Mouse (Mus musculus): ENCODE measurements at regions not wholly inside any gene's neighbourhood (a gene's known extent, or its start where the extent isn't known, plus 50 kb on each side); places are given as distances from the start of the nearest gene placed in this dataset.

GRCm38 (mm10) chr4:125252228-125252627 lies 124.6 kb upstream of the Zc3h12a start:
- Histone ChIP-seq H3K27me3 (ENCODE audit: control insufficient read depth, insufficient read depth, low read length) (no peaks in the 10 kb centered on the region), H3K4me1 (ENCODE audit: control insufficient read depth, insufficient read depth, low read length) (no peaks in the 10 kb centered on the region), H3K4me3 (ENCODE audit: control insufficient read depth, low read depth, low read length) (no peak overlapping the region), H3K27ac (ENCODE audit: control insufficient read depth, insufficient read depth, low read depth, low read length) (no peak overlapping the region), H3K36me3 (ENCODE audit: control insufficient read depth, insufficient read depth, low read length) (no peaks in the 10 kb centered on the region)
- TF ChIP-seq POLR2A (IDR thresholded peaks at IDR 0.05; ENCODE audit: control insufficient read depth, low read depth, low read length) (no peak), CTCF (IDR thresholded peaks at IDR 0.05; ENCODE audit: control insufficient read depth, insufficient read depth, insufficient replicate concordance, low read depth, low read length) (no peak)

- Histone ChIP-seq H3K4me1 (ENCODE audit: control insufficient read depth, insufficient read depth, low read length) (no peaks in the 10 kb centered on the region), H3K27me3 (ENCODE audit: control insufficient read depth, insufficient read depth, low read length) (no peaks in the 10 kb centered on the region), H3K27ac (ENCODE audit: control insufficient read depth, insufficient read depth, low read depth, low read length) (no peak overlapping the region), H3K36me3 (ENCODE audit: control insufficient read depth, insufficient read depth, low read length) (no peaks in the 10 kb centered on the region), H3K4me3 (ENCODE audit: control insufficient read depth, low read depth, low read length) (no peak overlapping the region)
- TF ChIP-seq POLR2A (IDR thresholded peaks at IDR 0.05; ENCODE audit: control insufficient read depth, low read depth, low read length) (no peak), CTCF (IDR thresholded peaks at IDR 0.05; ENCODE audit: control insufficient read depth, insufficient read depth, insufficient replicate concordance, low read depth, low read length) (no peak)
Measured at GRCm38 (mm10) chr4:125249061-125249460, 121.4 kb upstream of the Zc3h12a start.

- H3K4me3 ChIP-seq (ENCODE audit: control insufficient read depth, low read depth, low read length): no peak overlapping the region
- H3K4me1 ChIP-seq (ENCODE audit: control insufficient read depth, insufficient read depth, low read length): no peaks in the 10 kb centered on the region
- TF ChIP-seq POLR2A (IDR thresholded peaks at IDR 0.05; ENCODE audit: control insufficient read depth, low read depth, low read length): no peak
- TF ChIP-seq CTCF (IDR thresholded peaks at IDR 0.05; ENCODE audit: control insufficient read depth, insufficient read depth, insufficient replicate concordance, low read depth, low read length): no peak
- no peaks in the 10 kb centered on the region for H3K27me3 ChIP-seq (ENCODE audit: control insufficient read depth, insufficient read depth, low read length)
- no peaks in the 10 kb centered on the region for H3K36me3 ChIP-seq (ENCODE audit: control insufficient read depth, insufficient read depth, low read length)
- no peak overlapping the region for H3K27ac ChIP-seq (ENCODE audit: control insufficient read depth, insufficient read depth, low read depth, low read length)
Measured at GRCm38 (mm10) chr4:125246171-125246570, 118.5 kb upstream of the Zc3h12a start.

- H3K27me3 ChIP-seq (ENCODE audit: control insufficient read depth, insufficient read depth, low read length): no peaks in the 10 kb centered on the region
- TF ChIP-seq POLR2A (IDR thresholded peaks at IDR 0.05; ENCODE audit: control insufficient read depth, low read depth, low read length) (no peak), CTCF (IDR thresholded peaks at IDR 0.05; ENCODE audit: control insufficient read depth, insufficient read depth, insufficient replicate concordance, low read depth, low read length) (no peak)
- no peak overlapping the region for H3K27ac ChIP-seq (ENCODE audit: control insufficient read depth, insufficient read depth, low read depth, low read length)
- no peak overlapping the region for H3K4me3 ChIP-seq (ENCODE audit: control insufficient read depth, low read depth, low read length)
- no peaks in the 10 kb centered on the region for H3K4me1 ChIP-seq (ENCODE audit: control insufficient read depth, insufficient read depth, low read length)
- H3K36me3 ChIP-seq (ENCODE audit: control insufficient read depth, insufficient read depth, low read length): no peaks in the 10 kb centered on the region
Measured at GRCm38 (mm10) chr4:125242512-125242911, 114.9 kb upstream of the Zc3h12a start.

- Histone ChIP-seq H3K27me3 (ENCODE audit: control insufficient read depth, insufficient read depth, low read length) (no peaks in the 10 kb centered on the region), H3K27ac (ENCODE audit: control insufficient read depth, insufficient read depth, low read depth, low read length) (no peak overlapping the region), H3K4me3 (ENCODE audit: control insufficient read depth, low read depth, low read length) (no peak overlapping the region), H3K4me1 (ENCODE audit: control insufficient read depth, insufficient read depth, low read length) (no peaks in the 10 kb centered on the region), H3K36me3 (ENCODE audit: control insufficient read depth, insufficient read depth, low read length) (no peaks in the 10 kb centered on the region)
- no peak for TF ChIP-seq POLR2A (IDR thresholded peaks at IDR 0.05; ENCODE audit: control insufficient read depth, low read depth, low read length)
- TF ChIP-seq CTCF (IDR thresholded peaks at IDR 0.05; ENCODE audit: control insufficient read depth, insufficient read depth, insufficient replicate concordance, low read depth, low read length): no peak
Measured at GRCm38 (mm10) chr4:125241577-125242262, 114.1 kb upstream of the Zc3h12a start.

GRCm38 (mm10) chr4:125231711-125232260 lies 104.1 kb upstream of the Zc3h12a start:
- peak; percentile 47; the same call in 1 of the 2 replicates for TF ChIP-seq CTCF (IDR thresholded peaks at IDR 0.05; ENCODE audit: control insufficient read depth, insufficient read depth, insufficient replicate concordance, low read depth, low read length)
- no peak for TF ChIP-seq POLR2A (IDR thresholded peaks at IDR 0.05; ENCODE audit: control insufficient read depth, low read depth, low read length)
- Histone ChIP-seq H3K36me3 (ENCODE audit: control insufficient read depth, insufficient read depth, low read length) (no peaks in the 10 kb centered on the region), H3K27me3 (ENCODE audit: control insufficient read depth, insufficient read depth, low read length) (no peaks in the 10 kb centered on the region), H3K4me1 (ENCODE audit: control insufficient read depth, insufficient read depth, low read length) (no peaks in the 10 kb centered on the region), H3K27ac (ENCODE audit: control insufficient read depth, insufficient read depth, low read depth, low read length) (no peak overlapping the region), H3K4me3 (ENCODE audit: control insufficient read depth, low read depth, low read length) (no peak overlapping the region)

GRCm38 (mm10) chr4:125227194-125227593 lies 99.6 kb upstream of the Zc3h12a start:
- H3K4me1 ChIP-seq (ENCODE audit: control insufficient read depth, insufficient read depth, low read length): no peaks in the 10 kb centered on the region
- no peaks in the 10 kb centered on the region for H3K27me3 ChIP-seq (ENCODE audit: control insufficient read depth, insufficient read depth, low read length)
- no peak overlapping the region for H3K27ac ChIP-seq (ENCODE audit: control insufficient read depth, insufficient read depth, low read depth, low read length)
- no peak overlapping the region for H3K4me3 ChIP-seq (ENCODE audit: control insufficient read depth, low read depth, low read length)
- H3K36me3 ChIP-seq (ENCODE audit: control insufficient read depth, insufficient read depth, low read length): no peaks in the 10 kb centered on the region
- TF ChIP-seq POLR2A (IDR thresholded peaks at IDR 0.05; ENCODE audit: control insufficient read depth, low read depth, low read length): no peak
- peak; percentile 56; the same call in 1 of the 2 replicates for TF ChIP-seq CTCF (IDR thresholded peaks at IDR 0.05; ENCODE audit: control insufficient read depth, insufficient read depth, insufficient replicate concordance, low read depth, low read length)

Measured in testis, adult 2 months (tissue).